Mouse (Mus musculus) leukemia stem cell, adult 10-12 weeks (primary cell): ENCODE data around the gene Muc20. TPM values are rescaled to one million over a fixed set of nuclear protein-coding genes. Genes with fewer than 3 reads are reported as not detected.

Experiments
- polyA plus RNA-seq: library from polyadenylated mRNA; stranded (reverse); fragments of >175 nt; gene quantifications from 2 replicates; pipeline ENCODE4 v1.2.3, GENCODE M21; 2012; ENCODE audit warnings: low replicate concordance

Gene Muc20
- 0.06 TPM in 1 of 2 replicates, not detected in the other for polyA plus RNA-seq

DNA sequence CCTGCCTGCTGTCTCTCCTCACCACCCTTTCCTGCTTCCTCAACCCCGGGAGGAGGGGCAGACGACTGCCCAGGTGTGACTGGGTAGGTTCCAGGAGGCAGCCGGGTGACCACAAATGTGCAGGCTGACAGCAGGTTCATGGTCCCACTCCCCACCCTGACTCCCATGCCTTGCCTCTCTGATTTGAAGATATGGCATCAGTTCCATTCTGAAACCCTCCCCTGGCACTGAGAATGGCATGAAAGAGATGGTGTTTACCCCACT is at the start of gene Muc20:
TSS of gene Muc20 (minus strand) at position 10 of the 264 bp plus-strand sequence.

DNA sequence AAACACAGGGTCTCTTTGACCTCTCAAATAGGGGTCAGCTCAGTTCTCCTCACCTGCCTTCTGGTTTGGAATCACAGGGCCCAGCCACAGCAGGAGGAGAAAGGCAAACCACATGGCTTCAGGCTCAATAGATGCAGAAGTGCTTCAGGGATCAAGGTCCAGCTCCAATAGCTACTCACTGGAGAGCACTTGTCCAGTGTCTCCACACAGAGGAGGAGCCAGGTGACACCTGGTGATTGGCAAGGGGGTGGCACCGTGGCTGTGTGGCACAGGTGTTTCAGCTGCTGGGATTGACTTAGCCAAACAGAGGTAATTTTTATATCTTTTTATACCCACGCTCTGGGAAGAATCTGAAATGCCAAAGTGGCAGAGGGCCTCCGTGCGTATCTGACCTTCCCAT is 13.1 kb upstream of the Muc20 start, which contains the start of gene Smbd1:
TSS of gene Smbd1 (minus strand) at position 157 of the 400 bp plus-strand sequence.

DNA sequence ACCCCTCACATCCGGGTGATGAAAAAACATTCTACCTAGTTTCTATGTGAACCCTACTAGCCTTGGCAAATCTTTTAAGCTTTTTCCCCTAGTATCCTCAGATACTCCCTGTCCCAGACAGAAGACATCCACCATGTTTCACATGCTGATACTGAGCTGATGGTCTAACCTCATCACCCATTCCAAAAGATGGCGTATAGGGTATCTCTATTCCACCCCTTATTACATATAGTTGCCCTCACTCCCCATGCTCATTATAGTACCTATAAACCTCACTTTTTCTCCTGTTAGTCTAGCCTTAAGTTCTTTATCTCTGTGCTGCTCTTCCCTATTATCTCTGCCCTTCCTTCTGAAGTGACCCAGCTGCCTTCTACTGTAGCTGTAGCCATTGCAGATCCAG is 61.6 kb downstream of the Muc20 start, which contains the start of gene Muc4:
TSS of gene Muc4 (plus strand) at position 301 of the 400 bp plus-strand sequence.

Other genes starting within 250 kb of the Muc20 start
- gene Tfrc, start 188.5 kb downstream of the Muc20 start, polyA plus RNA-seq: 13.7 and 41.8 TPM in 2 replicates
- 869 and 932 TPM in 2 replicates for gene Tnk2, start 153.6 kb downstream of the Muc20 start, polyA plus RNA-seq
- gene Muc4, start 61.5 kb downstream of the Muc20 start, polyA plus RNA-seq: not detected in 2 replicates
- gene Smbd1, start 13.0 kb upstream of the Muc20 start, polyA plus RNA-seq: not detected in 2 replicates
- gene Fyttd1, start 80.1 kb upstream of the Muc20 start, polyA plus RNA-seq: 93.8 and 106 TPM in 2 replicates
- gene Rubcn, start 80.3 kb upstream of the Muc20 start, polyA plus RNA-seq: 6.0 and 12.4 TPM in 2 replicates
- gene Lrch3, start 116.7 kb upstream of the Muc20 start, polyA plus RNA-seq: 10.8 and 11.9 TPM in 2 replicates